Mouse (Mus musculus) cerebellum, adult 18-20 months (tissue): Measurements from ENCODE around the gene Oxct1.

Source experiments
- DNase-seq, 2 experiments: peaks; one replicate each; pipeline ENCODE4 v3.0.0; 2021

The Oxct1 gene

DNA sequence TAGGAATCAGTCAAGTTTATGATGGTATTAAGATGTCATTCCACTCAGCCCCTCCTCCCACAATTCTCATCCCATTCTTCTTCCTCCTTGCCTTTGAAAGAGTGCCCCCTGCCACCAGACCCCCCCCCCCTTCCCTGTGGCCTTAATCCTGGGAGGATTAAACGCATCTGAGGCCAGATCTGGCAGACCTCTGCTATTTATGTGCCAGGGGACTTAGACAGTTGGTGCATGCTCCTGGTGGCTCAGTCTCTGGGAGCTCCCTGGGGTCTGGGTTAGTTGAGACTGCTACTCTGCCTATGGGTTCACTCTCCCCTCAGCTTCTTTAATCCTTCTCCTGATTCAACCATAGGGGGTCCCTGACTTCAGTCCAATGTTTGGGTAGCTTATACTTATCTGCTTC lies 112.3 kb downstream of the Oxct1 start:
- DNase-seq: no peak

DNA sequence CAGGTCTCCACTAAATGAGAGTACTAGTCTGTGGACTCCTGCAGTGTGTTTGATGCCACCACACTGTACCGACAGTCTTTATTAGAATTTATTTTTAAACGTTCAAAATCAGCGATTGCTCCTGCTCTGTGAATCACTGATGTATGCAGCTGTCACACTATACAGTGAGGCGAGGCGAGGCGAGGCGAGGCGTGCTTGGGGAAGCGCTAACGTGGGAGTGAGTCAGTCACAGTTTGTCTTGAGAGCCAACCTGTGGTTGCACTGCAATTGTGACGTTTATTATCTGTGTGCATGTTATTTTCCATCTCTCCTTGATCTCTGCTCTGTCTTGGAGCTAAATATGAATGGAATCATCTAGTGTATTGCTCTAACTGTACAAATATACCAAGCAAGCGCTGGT lies 113.3 kb downstream of the Oxct1 start:
- no peak for DNase-seq

DNA sequence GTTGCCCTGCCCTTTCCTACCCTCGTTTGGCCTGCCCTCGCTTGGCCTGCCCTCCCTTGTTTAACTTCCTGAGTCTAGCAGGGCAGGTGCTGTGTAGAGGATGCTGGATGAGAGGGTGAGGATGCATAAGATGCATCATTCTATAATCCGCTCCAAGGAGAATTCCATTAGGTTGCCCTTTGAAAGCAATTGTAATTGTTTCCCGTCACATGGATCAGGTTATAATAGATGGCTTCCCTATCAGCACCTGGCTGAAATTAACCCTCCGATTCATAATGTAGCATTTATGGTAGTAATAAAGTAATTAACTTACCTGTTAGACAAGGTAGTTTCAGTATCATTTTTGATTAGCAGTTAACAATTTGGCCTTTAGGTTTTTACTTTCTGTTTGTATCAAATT lies 119.2 kb downstream of the Oxct1 start:
- DNase-seq: no peak

DNA sequence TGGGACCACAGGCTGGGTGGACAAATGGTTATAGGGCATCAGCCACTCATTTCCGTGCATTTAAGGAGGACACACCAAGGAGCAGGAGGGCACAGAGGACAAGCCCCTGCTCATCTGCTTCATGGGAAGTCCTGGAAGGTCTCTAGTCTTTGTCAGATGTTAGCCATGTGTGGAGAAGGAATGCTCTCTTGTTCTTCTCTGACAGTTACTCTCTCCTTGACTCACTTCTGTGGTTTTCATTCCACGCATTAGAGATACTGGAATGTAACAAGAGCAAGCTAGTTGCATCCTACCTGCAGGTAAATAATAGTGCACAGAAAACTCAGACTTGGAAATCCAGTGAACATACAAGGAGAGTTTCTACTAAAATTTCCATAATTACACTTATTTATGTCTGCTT lies 121.5 kb downstream of the Oxct1 start:
- no peak for DNase-seq

DNA sequence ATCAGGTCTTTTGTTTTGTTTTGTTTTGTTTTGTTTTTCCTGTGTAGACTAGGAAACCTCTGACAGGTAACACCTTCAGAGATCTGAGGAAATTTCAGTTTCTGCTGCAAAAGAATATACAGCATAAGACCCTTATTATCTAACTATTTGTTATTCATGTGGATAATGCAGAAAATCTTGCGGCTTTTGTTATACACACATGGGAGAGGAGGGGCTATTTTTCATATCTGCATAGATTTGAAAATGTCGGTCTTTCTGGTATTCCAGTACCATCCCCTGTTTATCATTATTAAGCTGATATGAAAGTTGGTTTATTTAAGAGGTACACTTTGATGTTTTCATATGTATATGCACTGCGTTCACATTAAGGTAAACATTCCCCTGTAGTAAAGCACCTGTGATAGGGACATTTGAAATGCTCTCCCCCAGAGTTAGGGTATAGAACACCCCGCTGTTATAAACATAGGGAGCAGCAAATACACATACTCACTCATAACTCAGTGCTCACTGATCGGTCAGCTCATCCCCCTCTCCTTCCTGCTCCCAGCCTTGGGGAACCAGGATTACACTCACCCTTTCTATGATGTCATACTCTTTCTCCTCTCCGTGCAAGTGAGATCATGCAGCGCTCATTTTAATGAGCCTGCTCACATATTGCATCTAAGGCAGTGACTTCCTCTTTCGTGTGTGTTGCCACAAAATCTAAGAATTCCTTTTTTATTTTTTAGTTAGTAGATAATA lies 122.6 kb downstream of the Oxct1 start:
- DNase-seq: no peak

DNA sequence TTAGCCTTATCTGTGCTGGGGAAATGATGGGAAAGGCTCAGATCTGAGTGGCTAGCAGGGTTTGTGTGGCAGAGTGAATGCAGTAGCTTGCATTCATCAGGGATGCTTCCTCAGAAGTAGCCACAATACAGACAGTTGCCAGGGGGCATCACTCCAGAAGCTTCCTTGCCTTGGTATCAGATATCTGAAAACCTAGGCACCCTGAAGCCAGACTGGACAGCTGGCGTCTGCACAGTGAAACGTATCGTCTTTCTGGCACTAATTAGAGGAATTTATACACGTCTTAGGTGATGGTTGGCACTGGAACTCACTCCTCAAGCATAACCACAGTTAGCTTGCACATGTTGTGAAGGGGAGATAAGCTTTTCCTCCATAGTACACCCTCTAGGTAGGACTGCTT lies 128.5 kb downstream of the Oxct1 start:
- DNase-seq: no peak

DNA sequence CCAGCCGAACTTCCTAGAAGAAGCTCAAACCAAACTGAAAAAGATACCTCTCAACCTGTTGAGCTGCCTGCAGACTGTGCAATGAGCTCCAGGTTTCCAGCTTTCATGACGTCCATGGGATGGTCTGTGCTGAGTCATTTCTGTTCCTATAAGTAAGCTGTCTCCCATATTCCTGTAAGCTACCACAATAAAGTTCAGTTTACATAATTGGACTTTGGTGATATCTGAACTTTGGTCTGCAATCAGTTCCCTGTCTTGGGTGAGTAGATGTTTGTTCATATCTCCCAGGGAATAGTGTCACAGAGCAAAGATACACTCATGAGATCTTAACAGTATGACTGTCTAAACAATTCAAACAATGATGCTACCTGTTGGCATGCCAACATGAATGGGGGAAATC lies 141.8 kb downstream of the Oxct1 start:
- no peak for DNase-seq

DNA sequence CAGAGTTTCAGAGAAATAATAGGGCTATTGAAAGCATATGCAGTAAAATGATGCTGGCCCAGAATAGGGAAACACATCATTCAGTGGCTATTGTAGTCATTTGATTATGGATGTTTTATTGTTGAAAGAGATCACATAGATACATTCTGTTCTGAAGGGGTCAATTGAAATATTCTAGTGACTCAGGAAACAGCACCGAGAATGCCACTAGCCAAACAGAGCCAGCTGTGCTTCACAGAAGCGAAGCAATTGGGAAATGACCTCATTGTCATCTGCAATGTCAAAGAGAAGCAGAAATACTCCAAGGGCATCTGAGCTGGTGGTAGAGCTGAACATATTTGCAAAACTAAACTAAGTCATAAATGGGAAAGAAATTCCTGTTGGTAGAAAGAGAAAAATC lies 145.4 kb downstream of the Oxct1 start:
- no peak for DNase-seq

DNA sequence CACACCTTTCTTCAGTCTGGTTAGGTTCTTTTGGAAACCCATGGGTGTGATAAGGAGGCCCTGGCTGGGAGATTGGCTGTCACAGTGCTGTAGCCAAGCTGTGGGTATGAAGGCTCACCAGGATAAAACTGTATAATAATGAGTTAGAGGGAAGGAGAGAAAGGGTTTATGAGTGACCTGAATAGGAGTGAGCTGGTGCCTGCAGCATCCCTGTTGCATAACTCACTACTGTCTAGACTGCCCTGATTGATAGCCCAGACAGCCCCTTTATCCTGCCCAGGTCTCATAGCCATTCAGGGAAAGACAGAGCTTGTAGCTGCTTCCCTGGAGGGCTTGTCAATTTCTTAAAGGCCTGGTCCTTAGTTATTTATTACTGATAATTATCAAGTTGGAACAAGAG lies 171.7 kb downstream of the Oxct1 start:
- DNase-seq: no peak
